Mouse (Mus musculus) CH12F3 (cell line): ENCODE measurements around the gene Mtss1l.

Experiments used
- in situ Hi-C: fragments of 300-500 bp; cut with MboI; formaldehyde crosslinking; loops from 2 replicates; pipeline ENCODE4 v1.14.3; 2020; ENCODE audit warnings: low sequenced_read_pairs

The Mtss1l gene

GRCm38 (mm10) chr8:110706288-110706870 lies 14.9 kb upstream of the Mtss1l start:
- in situ Hi-C loops = no loop called here

- in situ Hi-C loops = no loop called here
These were observed 12.8 kb upstream of the Mtss1l start for GRCm38 (mm10) chr8:110708429-110708828.

DNA sequence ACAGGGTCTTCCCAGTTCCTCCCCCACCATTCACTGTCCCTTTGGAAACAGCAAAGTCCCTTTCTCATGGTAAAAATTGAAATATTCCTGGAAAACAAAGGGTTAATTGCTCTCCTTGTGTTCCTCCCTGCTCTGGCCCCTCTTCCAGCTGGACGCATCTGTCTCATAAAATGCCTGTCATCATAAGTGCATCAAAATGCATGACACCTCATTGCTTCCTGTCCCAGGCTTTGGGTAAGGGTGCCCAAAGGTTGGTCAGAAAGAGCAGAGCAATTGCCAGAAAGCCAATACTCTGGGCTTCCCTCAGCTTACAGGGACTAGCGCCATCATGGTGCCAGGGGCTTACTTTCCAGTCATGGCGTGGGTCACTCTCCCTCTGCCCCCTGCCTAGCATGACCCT lies 10.7 kb upstream of the Mtss1l start:
- in situ Hi-C loops = no loop called here

GRCm38 (mm10) chr8:110711271-110711934 lies 9.9 kb upstream of the Mtss1l start:
- in situ Hi-C loops = no loop called here

GRCm38 (mm10) chr8:110713073-110713472 lies 8.2 kb upstream of the Mtss1l start:
- in situ Hi-C loops = no loop called here

DNA sequence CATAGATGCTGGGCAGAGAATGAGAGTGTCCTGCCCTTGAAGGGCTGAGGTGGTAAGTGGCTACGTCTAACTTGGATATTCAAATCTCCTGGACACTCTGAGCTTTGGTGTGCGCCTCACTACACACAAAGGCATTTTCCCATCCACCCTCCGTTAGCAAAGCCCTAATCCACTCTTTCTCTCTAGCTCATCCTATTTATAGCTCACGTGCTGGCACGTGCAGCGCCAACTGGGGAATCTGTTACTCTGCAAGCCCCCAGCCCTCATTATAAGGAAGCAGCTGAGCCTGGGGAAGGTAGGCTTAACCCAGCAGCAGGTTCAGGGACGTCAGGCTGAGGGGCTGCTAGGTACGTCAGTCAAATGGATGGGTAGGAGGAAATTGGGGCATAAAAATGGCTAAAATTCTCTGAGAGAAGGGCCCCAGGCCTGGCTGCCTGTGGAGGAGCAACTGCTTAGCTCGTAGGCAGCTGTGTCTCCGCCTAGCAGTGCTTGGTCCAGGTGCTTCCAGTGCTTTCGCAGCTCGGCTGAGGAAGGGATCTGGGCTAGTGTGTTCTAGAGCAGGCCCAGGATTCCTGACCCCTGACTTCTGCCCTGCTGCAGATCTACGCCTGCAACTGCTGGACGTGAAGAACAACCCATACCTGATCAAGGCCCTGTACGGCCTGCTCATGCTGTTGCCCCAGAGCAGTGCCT lies 6.3 kb upstream of the Mtss1l start:
- in situ Hi-C loops = no loop called here

DNA sequence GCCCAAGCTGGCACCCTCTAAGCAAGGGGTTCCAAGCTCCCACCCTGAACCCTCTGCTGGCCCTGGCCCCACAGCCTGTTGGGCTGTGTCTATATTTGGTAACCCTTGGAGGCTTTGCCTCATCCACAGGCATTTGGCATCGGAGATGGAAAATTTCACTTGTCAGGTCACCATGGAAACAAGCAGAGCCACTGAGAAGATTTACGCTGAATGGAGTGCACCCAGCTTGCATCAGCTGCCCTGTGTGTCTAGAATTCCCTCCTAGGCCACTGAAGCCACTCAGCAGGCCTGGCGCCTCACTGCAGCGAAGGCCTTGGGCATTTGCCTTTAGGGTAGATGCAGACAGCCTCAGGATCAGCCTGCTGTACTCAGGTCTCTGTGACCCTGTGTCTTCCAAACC lies 5.2 kb upstream of the Mtss1l start:
- in situ Hi-C loops = no loop called here

DNA sequence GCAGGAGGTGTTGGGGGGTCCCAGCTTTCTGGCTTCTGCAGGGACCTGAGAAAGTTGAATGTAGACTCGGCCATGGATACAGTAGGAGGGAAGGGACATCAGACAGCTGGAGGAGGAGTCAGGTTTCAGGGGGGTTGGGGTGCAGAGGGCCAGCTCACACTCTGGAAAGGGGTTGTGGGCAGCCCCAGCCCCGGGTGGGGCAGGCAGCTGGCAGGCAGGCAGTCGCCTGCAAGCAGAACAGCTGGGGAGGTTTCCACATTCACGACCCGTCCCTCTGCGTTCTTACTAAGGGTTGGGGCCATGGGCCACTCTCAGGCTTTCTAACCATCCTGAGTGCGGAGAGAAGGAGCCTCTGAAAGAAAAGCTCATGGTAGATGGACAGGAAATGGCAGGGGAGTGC lies 4.1 kb upstream of the Mtss1l start:
- in situ Hi-C loops = no loop called here

GRCm38 (mm10) chr8:110718209-110718968 lies 2.9 kb upstream of the Mtss1l start:
- in situ Hi-C loops = no loop called here

DNA sequence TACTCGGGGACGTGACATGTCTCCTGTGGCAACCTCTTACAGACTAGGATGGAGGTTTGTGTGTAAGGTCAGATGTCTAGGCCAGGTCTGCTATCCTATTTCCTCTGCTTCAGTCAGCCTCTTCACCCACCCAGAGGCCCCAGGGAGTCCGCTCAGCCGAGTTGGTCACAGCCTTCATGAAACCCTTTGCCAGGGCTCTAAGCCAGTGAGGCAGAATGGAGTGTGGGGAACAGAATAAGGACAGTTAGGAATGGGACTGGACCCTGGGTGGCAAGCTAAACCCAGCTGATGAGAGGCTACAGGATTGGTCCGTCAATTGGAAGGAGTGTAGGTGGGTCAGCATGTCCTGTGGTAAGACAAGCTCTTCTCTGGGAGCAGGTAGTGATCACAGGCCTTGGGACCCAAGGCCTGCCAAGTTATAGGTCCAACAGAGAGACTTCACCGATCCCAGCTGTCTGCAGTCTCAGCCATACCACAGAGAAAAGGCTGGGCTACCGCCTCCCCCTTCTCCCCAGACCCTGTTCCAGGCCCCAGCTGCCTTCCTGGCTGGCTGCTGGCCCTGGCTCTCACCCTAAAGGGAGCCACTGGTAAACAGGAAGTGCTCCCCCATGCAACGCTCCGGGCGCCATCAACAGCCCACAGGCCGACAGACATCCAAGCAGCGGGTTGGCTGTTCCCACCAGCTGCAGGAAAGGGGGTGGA lies 2.2 kb upstream of the Mtss1l start:
- in situ Hi-C loops = no loop called here

- in situ Hi-C loops = no loop called here
These were observed 1.2 kb upstream of the Mtss1l start for GRCm38 (mm10) chr8:110719898-110720653.

DNA sequence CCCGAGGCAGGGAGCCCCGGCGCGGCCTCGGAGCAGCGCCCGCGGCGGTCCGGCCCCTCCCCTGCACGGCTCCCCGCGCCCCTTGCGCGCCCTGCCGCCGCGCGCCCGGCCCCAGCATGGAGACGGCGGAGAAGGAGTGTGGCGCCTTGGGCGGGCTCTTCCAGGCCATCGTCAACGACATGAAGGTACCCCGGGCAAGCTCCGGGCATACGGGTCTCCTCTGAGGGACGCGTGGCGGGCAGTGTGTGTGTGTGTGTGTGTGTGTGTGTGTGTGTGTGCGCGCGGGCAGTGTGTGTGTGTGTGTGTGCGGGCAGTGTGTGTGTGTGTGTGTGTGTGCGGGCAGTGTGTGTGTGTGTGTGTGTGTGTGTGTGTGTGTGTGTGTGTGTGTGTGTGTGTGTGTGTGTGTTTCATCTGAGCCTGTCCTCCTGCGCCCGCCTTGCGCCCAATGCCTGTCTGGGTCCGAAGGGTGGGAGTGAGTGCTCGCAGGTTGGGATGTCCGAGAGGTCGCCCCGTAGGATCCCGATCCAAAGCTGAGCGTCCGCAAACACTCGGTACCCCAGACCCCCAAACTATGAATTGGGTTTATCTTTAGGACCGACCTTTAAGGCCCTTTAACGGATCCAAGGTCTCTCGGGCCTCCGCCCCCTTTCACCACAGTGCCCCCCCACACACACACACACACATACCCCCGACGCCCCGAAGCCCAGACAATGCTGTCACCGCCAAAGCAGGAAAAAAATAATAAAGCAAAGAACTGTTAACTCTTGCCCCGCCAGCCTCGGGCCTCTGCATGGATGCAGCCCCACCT lies 534 bp downstream of the Mtss1l start:
- in situ Hi-C loops = no loop called here

DNA sequence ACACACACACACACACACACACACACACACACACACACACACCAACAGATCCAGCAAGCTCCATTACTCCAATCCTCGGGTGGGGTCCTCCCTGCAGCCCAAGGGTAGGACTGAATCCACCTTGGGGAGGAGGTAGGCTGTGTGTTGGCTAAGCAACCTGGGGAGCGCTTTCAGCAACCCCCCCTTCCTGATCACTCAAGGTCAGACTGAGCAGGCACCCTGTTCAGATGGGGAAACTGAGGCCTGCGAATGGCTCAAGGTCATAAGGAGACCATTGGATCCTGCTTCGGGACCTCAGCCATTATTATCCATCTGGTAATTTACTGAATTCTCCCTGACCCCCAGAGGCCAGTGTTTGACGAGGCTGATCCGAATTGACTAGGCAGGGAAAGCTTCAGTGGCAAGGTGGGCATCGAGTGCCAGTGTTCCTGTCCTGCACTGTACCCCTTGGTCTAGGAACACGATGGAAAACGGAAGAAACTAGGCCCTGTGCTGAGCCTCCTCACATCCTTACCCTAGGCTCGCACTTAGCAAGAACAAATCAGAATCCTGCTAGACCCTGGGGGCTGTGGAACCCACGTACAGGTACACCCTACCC lies 1.2 kb downstream of the Mtss1l start:
- in situ Hi-C loops = no loop called here

DNA sequence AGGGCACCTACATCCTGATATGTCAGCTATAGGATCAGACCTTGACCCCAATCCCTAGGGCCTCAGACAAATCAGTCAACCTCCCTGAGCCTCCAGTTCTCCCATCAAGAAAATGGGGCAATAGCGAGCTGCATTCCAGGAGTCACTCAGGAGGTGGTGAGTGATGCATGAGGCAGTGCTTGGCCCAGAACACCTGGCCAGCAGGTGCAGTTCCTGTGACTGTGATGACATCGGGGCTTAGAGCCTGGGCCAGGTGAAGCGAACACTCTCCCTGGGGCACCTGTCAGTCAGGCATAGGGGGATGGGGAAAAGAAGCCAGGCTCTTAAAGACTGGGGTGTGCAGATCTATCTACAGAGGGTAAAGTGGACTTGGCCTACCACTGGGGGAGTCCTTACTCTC lies 3.2 kb downstream of the Mtss1l start:
- in situ Hi-C loops = no loop called here

DNA sequence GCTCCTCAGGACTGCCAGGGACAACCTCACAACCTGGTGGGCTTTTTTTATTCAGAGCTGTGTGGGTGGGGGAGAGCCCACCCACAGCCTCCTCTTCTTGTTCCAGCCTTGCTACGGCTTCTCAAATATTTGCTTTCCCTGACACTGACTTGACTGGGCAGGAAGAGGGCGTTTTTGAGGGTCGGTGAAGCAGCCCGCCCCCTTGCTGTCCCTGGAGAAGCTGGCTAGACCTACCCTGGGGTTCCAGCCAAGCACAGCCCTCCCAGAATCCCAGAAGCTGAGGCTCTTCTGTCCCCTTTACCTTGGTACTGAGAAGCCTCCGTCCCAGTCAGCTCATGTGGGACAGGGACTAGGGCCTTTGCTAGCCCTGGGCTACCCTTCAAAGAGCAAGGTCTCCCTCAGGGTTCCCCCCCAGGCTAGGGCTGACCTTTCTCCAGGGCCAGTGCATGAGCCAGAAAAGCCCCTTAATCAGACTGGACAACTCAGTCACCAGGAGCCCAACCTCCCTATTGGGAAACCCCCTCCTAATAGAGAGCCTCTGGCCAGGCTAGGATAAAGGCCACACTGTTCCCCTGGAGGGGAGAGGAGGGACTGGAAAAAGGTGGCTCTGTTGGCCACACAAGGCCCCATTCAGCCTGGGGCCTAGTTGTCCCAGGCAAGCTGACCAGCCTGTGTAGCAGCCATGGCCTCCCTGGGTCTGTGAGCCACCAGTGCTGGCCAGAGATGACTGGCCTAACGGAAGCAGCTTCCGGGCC lies 4.0 kb downstream of the Mtss1l start:
- in situ Hi-C loops = no loop called here

GRCm38 (mm10) chr8:110726893-110727292 lies 5.6 kb downstream of the Mtss1l start:
- in situ Hi-C loops = no loop called here

DNA sequence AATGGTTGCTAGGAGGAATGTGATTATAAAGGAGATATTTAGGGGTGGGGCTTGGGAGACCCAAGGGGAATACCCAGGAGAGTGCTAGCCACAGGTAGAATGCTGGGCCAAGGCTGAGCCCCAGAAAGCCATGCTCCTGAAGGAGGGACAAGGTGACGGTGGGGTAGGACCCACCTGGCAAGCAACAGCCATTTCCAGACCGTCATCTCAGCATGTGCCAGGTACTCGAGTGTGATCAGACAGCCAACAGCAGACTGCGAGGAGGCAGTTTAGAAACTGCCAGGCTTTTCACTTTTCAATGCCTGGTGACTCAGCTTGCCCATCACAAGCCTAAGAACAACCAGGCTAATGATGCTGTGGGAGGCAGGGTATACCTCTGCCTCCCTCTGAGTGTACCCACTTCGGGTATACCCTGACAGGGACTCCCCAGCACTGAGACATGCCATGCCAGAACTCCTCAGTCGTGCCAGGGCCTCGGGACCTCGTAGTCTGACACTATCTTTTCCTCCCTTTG lies 10.1 kb downstream of the Mtss1l start:
- in situ Hi-C loops = no loop called here

DNA sequence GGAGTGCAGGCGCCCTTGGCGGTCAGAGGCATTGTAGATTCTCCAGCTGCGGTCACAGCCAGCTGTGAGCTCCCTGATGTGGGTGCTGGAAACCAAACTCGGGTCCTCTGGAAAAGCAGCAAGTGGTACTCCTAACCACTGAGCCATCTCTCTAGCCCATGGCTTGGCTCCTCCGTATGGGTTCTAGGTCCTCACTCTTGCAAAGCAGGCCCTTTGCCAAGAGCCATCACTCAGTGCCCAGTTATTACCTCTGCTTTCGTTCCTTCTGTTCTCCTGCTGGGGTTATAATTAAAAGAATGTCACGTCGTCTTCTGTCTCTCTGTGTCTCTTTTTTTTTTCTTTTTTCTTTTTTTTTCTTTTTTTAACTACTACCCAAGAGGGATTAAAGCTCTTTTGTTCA lies 11.8 kb downstream of the Mtss1l start:
- in situ Hi-C loops = no loop called here
